ENCODE assay signal across 8 mouse cellular contexts in the genomic region with DNA sequence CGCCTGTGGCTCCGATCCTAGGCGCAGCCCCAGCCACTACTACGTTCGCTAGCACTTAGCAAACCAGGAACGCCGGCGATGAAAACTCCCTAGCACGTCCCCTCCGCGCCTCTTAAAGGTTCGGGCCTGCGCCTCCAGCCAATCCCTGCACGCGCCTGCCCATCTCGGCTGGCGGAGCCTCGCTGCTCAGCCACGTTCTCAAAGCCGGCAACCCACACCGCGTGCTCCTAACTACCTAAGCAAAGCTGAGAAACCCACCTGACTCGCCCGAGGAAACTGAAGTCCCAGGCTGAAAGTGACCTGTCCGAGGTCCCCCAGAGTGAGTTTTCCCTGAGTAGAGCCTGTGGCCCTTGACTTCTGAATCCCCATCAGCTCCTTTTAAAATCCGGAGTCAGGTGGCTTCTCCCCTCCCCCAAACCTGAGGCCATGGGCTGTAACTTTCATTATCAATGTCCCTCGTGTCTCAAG. TPM values are rescaled to one million over a fixed set of nuclear protein-coding genes. Genes with fewer than 3 reads are reported as not detected.
A peak's percentile ranks its signal among the peaks of the same experiment; 100 is the strongest.
DNase-seq lines count a peak whose midpoint lies in the region; ATAC-seq and TF ChIP-seq lines count a peak whose summit lies in the region.

A gene (minus strand): TSS at position 89 of the 468 bp plus-strand sequence.

- H3K9me3 ChIP-seq in embryonic facial prominence, embryonic 13.5 days: no peaks in the 10 kb centered on the region
- H3K9me3 ChIP-seq in heart, embryonic 15.5 days (replicated peaks): no peaks in the 10 kb centered on the region
- H3K9me3 ChIP-seq in kidney, postnatal 0 days (replicated peaks; ENCODE audit: low read length): no peaks in the 10 kb centered on the region
- no peaks in the 10 kb centered on the region for H3K9me3 ChIP-seq in midbrain, embryonic 16.5 days (replicated peaks; ENCODE audit: control insufficient read depth, low read length, poor library complexity, severe bottlenecking)

- no peak for TF ChIP-seq CTCF in spleen, adult 2 months (IDR thresholded peaks at IDR 0.05; ENCODE audit: extremely low read depth, insufficient read depth, insufficient read length, insufficient replicate concordance)
- no peak for TF ChIP-seq CTCF in kidney, postnatal 0 days (IDR thresholded peaks at IDR 0.05; ENCODE audit: low read depth)
- no peak for TF ChIP-seq CTCF in liver, adult 2 months (IDR thresholded peaks at IDR 0.05; ENCODE audit: low read depth, low read length)

- H3K27ac ChIP-seq in spleen, adult 2 months (ENCODE audit: insufficient read depth, low read length): no peak within 1 kb of the TSS
- H3K27ac ChIP-seq in embryonic facial prominence, embryonic 13.5 days: no peak within 1 kb of the TSS; the same call in 1 of the 2 replicates
- no peak within 1 kb of the TSS for H3K27ac ChIP-seq in heart, embryonic 15.5 days
- no peak within 1 kb of the TSS for H3K27ac ChIP-seq in kidney, postnatal 0 days
- H3K27ac ChIP-seq in liver, adult 2 months (replicated peaks; ENCODE audit: insufficient read depth, low read depth, low read length): peak within 1 kb of the TSS; percentile 62
- peak within 1 kb of the TSS; percentile 44 for H3K27ac ChIP-seq in midbrain, embryonic 16.5 days (ENCODE audit: low read length)

- H3K79me2 ChIP-seq in liver, adult 2 months (ENCODE audit: control insufficient read depth, insufficient read depth, low read length): no peaks in the 10 kb centered on the region

- no peaks in the 10 kb centered on the region for H3K36me3 ChIP-seq in spleen, adult 2 months (ENCODE audit: control insufficient read depth, insufficient read depth, low read length)
- no peaks in the 10 kb centered on the region for H3K36me3 ChIP-seq in embryonic facial prominence, embryonic 13.5 days
- H3K36me3 ChIP-seq in heart, embryonic 15.5 days: no peaks in the 10 kb centered on the region
- H3K36me3 ChIP-seq in kidney, postnatal 0 days (ENCODE audit: insufficient read depth, low read length): no peaks in the 10 kb centered on the region
- peaks cover 9% of the 10 kb centered on the region; the same call in 1 of the 2 replicates for H3K36me3 ChIP-seq in liver, adult 2 months (ENCODE audit: control insufficient read depth, insufficient read depth, low read length)
- H3K36me3 ChIP-seq in midbrain, embryonic 16.5 days (ENCODE audit: control insufficient read depth, insufficient read depth, low read length): no peaks in the 10 kb centered on the region

- ATAC-seq in embryonic facial prominence, embryonic 13.5 days (ENCODE audit: insufficient number of reproducible peaks, insufficient read depth, low FRiP score, low TSS enrichment, low read depth): peak; percentile 57
- ATAC-seq in heart, embryonic 15.5 days (replicated peaks; ENCODE audit: insufficient number of reproducible peaks, insufficient read depth, low FRiP score, low read depth): peak; percentile 44
- peak; percentile 53 for ATAC-seq in kidney, postnatal 0 days (replicated peaks; ENCODE audit: low FRiP score, low read depth)
- ATAC-seq in midbrain, embryonic 16.5 days: peak; percentile 77

- H3K4me2 ChIP-seq in embryonic facial prominence, embryonic 13.5 days: peak within 1 kb of the TSS; percentile 99
- peak within 1 kb of the TSS; percentile 96 for H3K4me2 ChIP-seq in heart, embryonic 15.5 days
- peak within 1 kb of the TSS; percentile 94 for H3K4me2 ChIP-seq in kidney, postnatal 0 days (ENCODE audit: low read length)
- H3K4me2 ChIP-seq in midbrain, embryonic 16.5 days (ENCODE audit: low read length): peak within 1 kb of the TSS; percentile 97

- no peak for TF ChIP-seq POLR2A in spleen, adult 2 months (IDR thresholded peaks at IDR 0.05; ENCODE audit: low read depth, low read length)
- peak; percentile 95 for TF ChIP-seq POLR2A in liver, adult 2 months (IDR thresholded peaks at IDR 0.05; ENCODE audit: extremely low read depth, insufficient read depth, low read length)

- WGBS in spleen, adult 2 months: 3% methylated on average over 27 of the region's 27 CpGs
- WGBS in embryonic facial prominence, embryonic 13.5 days: under 1% methylated on average over 27 of the region's 27 CpGs
- under 1% methylated on average over 27 of the region's 27 CpGs for WGBS in heart, embryonic 15.5 days
- under 1% methylated on average over 27 of the region's 27 CpGs for WGBS in kidney, postnatal 0 days
- WGBS in liver, adult 2 months: 2% methylated on average over 27 of the region's 27 CpGs
- under 1% methylated on average over 27 of the region's 27 CpGs for WGBS in midbrain, embryonic 16.5 days

- peak within 1 kb of the TSS; percentile 47 for H3K4me3 ChIP-seq in spleen, adult 2 months (ENCODE audit: extremely low read depth, insufficient read depth, insufficient read length)
- H3K4me3 ChIP-seq in embryonic facial prominence, embryonic 13.5 days: peak within 1 kb of the TSS; percentile 67
- H3K4me3 ChIP-seq in heart, embryonic 15.5 days: peak within 1 kb of the TSS; percentile 55
- peak within 1 kb of the TSS; percentile 46 for H3K4me3 ChIP-seq in kidney, postnatal 0 days (replicated peaks; ENCODE audit: low read depth, low read length)
- H3K4me3 ChIP-seq in liver, adult 2 months (ENCODE audit: insufficient read depth, low read depth, low read length): peak within 1 kb of the TSS; percentile 86
- peak within 1 kb of the TSS; percentile 58 for H3K4me3 ChIP-seq in midbrain, embryonic 16.5 days (ENCODE audit: low read depth, low read length)

- DNase-seq in spleen, adult 2 months (ENCODE audit: low read depth in 1 of 2, low spot score in 2 of 2): peak in 1 of 2 experiments; percentile 36
- DNase-seq in spleen, adult 12 weeks (ENCODE audit: low spot score): no peak
- peak; percentile 58 for DNase-seq in kidney, postnatal 0 days (ENCODE audit: low spot score)
- DNase-seq in liver, adult 2 months (ENCODE audit: extremely low read depth, low read depth, low spot score): peak; percentile 84
- DNase-seq in testis, postnatal 10 days (ENCODE audit: low spot score): peak; percentile 83

- peaks cover 8% of the 10 kb centered on the region; the same call in 1 of the 2 replicates for H3K27me3 ChIP-seq in spleen, adult 2 months (ENCODE audit: control insufficient read depth, insufficient read depth, low read length)
- H3K27me3 ChIP-seq in embryonic facial prominence, embryonic 13.5 days: peaks cover 12% of the 10 kb centered on the region
- peaks cover 44% of the 10 kb centered on the region for H3K27me3 ChIP-seq in heart, embryonic 15.5 days
- H3K27me3 ChIP-seq in kidney, postnatal 0 days (ENCODE audit: insufficient read depth, low read length): no peaks in the 10 kb centered on the region
- H3K27me3 ChIP-seq in liver, adult 2 months (ENCODE audit: control insufficient read depth, insufficient read depth, low read length): no peaks in the 10 kb centered on the region
- no peaks in the 10 kb centered on the region for H3K27me3 ChIP-seq in midbrain, embryonic 16.5 days (ENCODE audit: control insufficient read depth, insufficient read depth, low read depth, low read length)

- H3K9ac ChIP-seq in embryonic facial prominence, embryonic 13.5 days: peak within 1 kb of the TSS; percentile 76
- H3K9ac ChIP-seq in heart, embryonic 15.5 days: peak within 1 kb of the TSS; percentile 39
- H3K9ac ChIP-seq in kidney, postnatal 0 days (ENCODE audit: low read depth, low read length): 0 out of 2 replicates have a peak within 1 kb of the TSS, but pooled peaks have one; percentile 35
- peak within 1 kb of the TSS; percentile 88 for H3K9ac ChIP-seq in liver, adult 2 months (ENCODE audit: low read depth, low read length)
- peak within 1 kb of the TSS; percentile 67 for H3K9ac ChIP-seq in midbrain, embryonic 16.5 days (ENCODE audit: low read depth, low read length)

- peaks cover 9% of the 10 kb centered on the region; the same call in 1 of the 2 replicates for H3K4me1 ChIP-seq in spleen, adult 2 months (ENCODE audit: control insufficient read depth, insufficient read depth, insufficient read length)
- peaks cover 41% of the 10 kb centered on the region for H3K4me1 ChIP-seq in embryonic facial prominence, embryonic 13.5 days
- peaks cover 35% of the 10 kb centered on the region for H3K4me1 ChIP-seq in heart, embryonic 15.5 days (replicated peaks)
- H3K4me1 ChIP-seq in kidney, postnatal 0 days (replicated peaks; ENCODE audit: insufficient read depth, low read length): peaks cover 14% of the 10 kb centered on the region
- H3K4me1 ChIP-seq in liver, adult 2 months (ENCODE audit: control insufficient read depth, insufficient read depth, low read length): peaks cover 3% of the 10 kb centered on the region; the same call in 1 of the 2 replicates
- H3K4me1 ChIP-seq in midbrain, embryonic 16.5 days (ENCODE audit: control insufficient read depth, insufficient read depth, low read length): peaks cover 20% of the 10 kb centered on the region

RNA-seq across cellular contexts. Expression of the gene that starts here (rescaled TPM):
- 0.82 and 1.3 TPM in 2 replicates for polyA plus RNA-seq in spleen, adult 2 months (2012; rRNA removed)
- polyA plus RNA-seq in embryonic facial prominence, embryonic 13.5 days (2015; fragmentation: Nextera tagmentation; extraction: Ambion mirVana): 5.1 and 6.6 TPM in 2 replicates
- polyA plus RNA-seq in heart, embryonic 15.5 days (2015; fragmentation: Nextera tagmentation; extraction: Ambion mirVana): 0.37 and 0.94 TPM in 2 replicates
- 1.8 and 2.1 TPM in 2 replicates for polyA plus RNA-seq in kidney, postnatal 0 days (2015; fragmentation: Nextera tagmentation; extraction: Ambion mirVana)
- 40.6 and 44.0 TPM in 2 replicates for total RNA-seq in liver, adult 2 months (2014; rRNA removed)
- polyA plus RNA-seq in liver, adult 2 months (2012; rRNA removed): 32.8 and 62.5 TPM in 2 replicates
- polyA plus RNA-seq in midbrain, embryonic 16.5 days (2015; fragmentation: Nextera tagmentation; extraction: Ambion mirVana): 32.3 and 33.5 TPM in 2 replicates

Comparison
In these comparisons a context has a peak if more than half of its experiments do, and no peak if none do; other contexts are left out.
1. Peak in ATAC-seq, H3K4me3 ChIP-seq, H3K9ac ChIP-seq and H3K4me2 ChIP-seq in heart, embryonic 15.5 days; RNA of the gene not detected or under 1 TPM.
2. H3K27ac ChIP-seq: peak in liver, adult 2 months (single experiment) and midbrain, embryonic 16.5 days (single experiment); none in spleen, adult 2 months (single experiment), embryonic facial prominence, embryonic 13.5 days (single experiment), heart, embryonic 15.5 days (single experiment) and kidney, postnatal 0 days (single experiment).
3. H3K9ac ChIP-seq: peak in every context shown above with its lines; median percentile 88 in liver, adult 2 months; 76 in embryonic facial prominence, embryonic 13.5 days; 67 in midbrain, embryonic 16.5 days; 39 in heart, embryonic 15.5 days; 35 in kidney, postnatal 0 days.
4. Peak in every context shown above with its lines, with median percentiles within 50 percentile points of each other: H3K4me3 ChIP-seq, ATAC-seq and H3K4me2 ChIP-seq.